Mouse (Mus musculus): ENCODE results near the gene Abcd3. TPM values are rescaled to one million over a fixed set of nuclear protein-coding genes. Genes with fewer than 3 reads are reported as not detected.

Gene Abcd3
- polyA plus RNA-seq, 1 experiment: 5.6 TPM

DNA sequence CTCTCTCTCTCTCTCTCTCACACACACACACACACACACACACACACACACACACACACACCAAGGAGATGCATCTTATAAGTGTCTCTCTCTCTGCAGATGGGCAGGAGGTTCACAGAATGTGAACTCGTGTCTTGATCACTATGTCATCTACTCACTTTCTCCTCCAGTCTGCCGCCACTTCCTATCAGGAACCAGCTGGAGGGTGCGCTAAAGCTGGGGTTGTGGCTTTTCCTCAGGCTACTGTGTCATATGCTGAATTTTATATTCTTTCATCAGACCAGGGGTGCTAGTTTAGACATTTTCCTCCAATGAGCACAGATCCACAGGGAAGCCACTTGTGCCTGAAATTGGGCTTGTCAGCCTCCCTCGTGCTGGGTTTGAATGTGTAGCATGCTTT, 85.4 kb downstream of the Abcd3 start:
- peaks cover 57% of the 10 kb centered on the region for H3K27me3 ChIP-seq (replicated peaks)

GRCm38 (mm10) chr3:121725651-121726050, 89.5 kb downstream of the Abcd3 start:
- no peak overlapping the region for H3K4me3 ChIP-seq (replicated peaks)
- peaks cover 73% of the 10 kb centered on the region for H3K27me3 ChIP-seq (replicated peaks)
- no peaks in the 10 kb centered on the region for H3K9me3 ChIP-seq
- TF ChIP-seq FLI1 (IDR thresholded peaks at IDR 0.05; ENCODE audit: low read length) (no peak), GATA1 (IDR thresholded peaks at IDR 0.05; ENCODE audit: borderline replicate concordance, low read length) (no peak)
- H3K4me1 ChIP-seq: peaks cover 42% of the 10 kb centered on the region
- H3K36me3 ChIP-seq (replicated peaks; ENCODE audit: low read length): no peaks in the 10 kb centered on the region

More for the DNA sequence above, 85.4 kb downstream of the Abcd3 start:
- TF ChIP-seq GATA1 (IDR thresholded peaks at IDR 0.05; ENCODE audit: borderline replicate concordance, low read length) (no peak), FLI1 (IDR thresholded peaks at IDR 0.05; ENCODE audit: low read length) (no peak)
- Histone ChIP-seq H3K4me1 (peaks cover 10% of the 10 kb centered on the region), H3K4me3 (replicated peaks) (no peak overlapping the region), H3K9me3 (no peaks in the 10 kb centered on the region), H3K36me3 (replicated peaks; ENCODE audit: low read length) (no peaks in the 10 kb centered on the region)

GRCm38 (mm10) chr3:121724553-121724952, 90.5 kb downstream of the Abcd3 start:
- no peaks in the 10 kb centered on the region for H3K9me3 ChIP-seq
- TF ChIP-seq GATA1 (IDR thresholded peaks at IDR 0.05; ENCODE audit: borderline replicate concordance, low read length): no peak
- no peak for TF ChIP-seq FLI1 (IDR thresholded peaks at IDR 0.05; ENCODE audit: low read length)
- H3K36me3 ChIP-seq (replicated peaks; ENCODE audit: low read length): no peaks in the 10 kb centered on the region
- peaks cover 32% of the 10 kb centered on the region for H3K4me1 ChIP-seq
- peaks cover 72% of the 10 kb centered on the region for H3K27me3 ChIP-seq (replicated peaks)
- H3K4me3 ChIP-seq (replicated peaks): no peak overlapping the region

DNA sequence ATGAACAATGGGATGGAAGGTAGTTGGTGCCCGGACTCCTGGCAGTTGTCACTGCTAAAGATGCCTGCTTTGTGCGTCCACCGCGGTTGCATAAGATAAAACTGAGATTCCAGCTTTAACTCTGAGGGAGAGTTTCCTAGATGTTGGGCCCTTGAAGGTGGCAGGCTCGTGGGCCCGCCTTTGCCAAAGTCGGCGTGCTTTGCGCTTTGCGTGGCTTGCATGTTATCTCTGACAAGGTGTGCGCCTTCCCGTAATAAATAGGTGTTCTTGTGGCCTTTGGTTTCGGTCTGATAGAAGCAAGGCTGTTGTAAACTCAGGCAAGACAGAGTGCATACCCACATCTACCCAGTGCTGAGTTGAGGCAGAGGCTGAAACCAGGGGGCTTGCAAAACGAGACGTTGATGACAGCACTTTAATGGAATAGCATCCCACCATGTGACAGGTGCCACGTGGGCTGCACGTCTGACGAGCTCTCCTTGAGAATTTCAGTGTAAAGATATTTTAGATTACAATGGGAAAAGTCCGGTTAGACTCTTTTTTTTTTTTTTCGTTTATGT, 91.1 kb downstream of the Abcd3 start:
- Histone ChIP-seq H3K27me3 (replicated peaks) (peaks cover 73% of the 10 kb centered on the region), H3K4me3 (replicated peaks) (peak overlapping the region; percentile 92), H3K9me3 (no peaks in the 10 kb centered on the region), H3K36me3 (replicated peaks; ENCODE audit: low read length) (no peaks in the 10 kb centered on the region), H3K4me1 (peaks cover 32% of the 10 kb centered on the region)
- TF ChIP-seq FLI1 (IDR thresholded peaks at IDR 0.05; ENCODE audit: low read length) (no peak), GATA1 (IDR thresholded peaks at IDR 0.05; ENCODE audit: borderline replicate concordance, low read length) (no peak)

- no peak for TF ChIP-seq GATA1 (IDR thresholded peaks at IDR 0.05; ENCODE audit: borderline replicate concordance, low read length)
- Histone ChIP-seq H3K9me3 (peaks cover 7% of the 10 kb centered on the region), H3K4me1 (peaks cover 32% of the 10 kb centered on the region), H3K4me3 (replicated peaks) (peak within 1 kb of the TSS; percentile 92), H3K36me3 (replicated peaks; ENCODE audit: low read length) (no peaks in the 10 kb centered on the region), H3K27me3 (replicated peaks) (peaks cover 77% of the 10 kb centered on the region)
These were observed 91.9 kb downstream of the Abcd3 start, which contains the start of gene F3 for GRCm38 (mm10) chr3:121722971-121723844. F3 (plus strand) TSS chr3:121723537.

DNA sequence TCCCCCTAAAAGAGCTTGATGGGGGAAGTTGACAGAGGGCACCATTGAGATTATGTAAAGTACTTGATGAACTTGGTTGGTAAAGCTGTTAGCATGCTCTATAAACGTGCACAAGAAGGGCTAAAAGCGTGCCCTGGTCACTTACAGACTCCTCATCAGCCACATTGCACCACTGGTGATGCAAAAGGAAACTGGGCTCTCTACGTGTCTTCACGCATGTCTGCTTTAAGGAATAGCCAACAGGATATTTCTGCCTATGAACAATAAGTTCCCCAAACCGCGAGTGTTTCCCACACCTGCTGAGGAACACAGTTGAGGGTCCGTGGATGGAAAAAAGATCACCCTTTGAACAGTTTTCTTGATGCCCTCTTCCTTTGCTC, 93.4 kb downstream of the Abcd3 start:
- H3K4me1 ChIP-seq: peaks cover 32% of the 10 kb centered on the region
- peak overlapping the region; percentile 82 for H3K4me3 ChIP-seq (replicated peaks)
- TF ChIP-seq GATA1 (IDR thresholded peaks at IDR 0.05; ENCODE audit: borderline replicate concordance, low read length) (no peak), FLI1 (IDR thresholded peaks at IDR 0.05; ENCODE audit: low read length) (no peak)
- H3K9me3 ChIP-seq: peaks cover 14% of the 10 kb centered on the region
- H3K27me3 ChIP-seq (replicated peaks): peaks cover 77% of the 10 kb centered on the region
- no peaks in the 10 kb centered on the region for H3K36me3 ChIP-seq (replicated peaks; ENCODE audit: low read length)

- Histone ChIP-seq H3K27me3 (replicated peaks) (peaks cover 73% of the 10 kb centered on the region), H3K36me3 (replicated peaks; ENCODE audit: low read length) (no peaks in the 10 kb centered on the region), H3K9me3 (peaks cover 14% of the 10 kb centered on the region), H3K4me1 (peaks cover 32% of the 10 kb centered on the region), H3K4me3 (replicated peaks) (peak overlapping the region; percentile 73)
- TF ChIP-seq FLI1 (IDR thresholded peaks at IDR 0.05; ENCODE audit: low read length): no peak
- TF ChIP-seq GATA1 (IDR thresholded peaks at IDR 0.05; ENCODE audit: borderline replicate concordance, low read length): no peak
These were observed 94.1 kb downstream of the Abcd3 start for GRCm38 (mm10) chr3:121720801-121721690.

DNA sequence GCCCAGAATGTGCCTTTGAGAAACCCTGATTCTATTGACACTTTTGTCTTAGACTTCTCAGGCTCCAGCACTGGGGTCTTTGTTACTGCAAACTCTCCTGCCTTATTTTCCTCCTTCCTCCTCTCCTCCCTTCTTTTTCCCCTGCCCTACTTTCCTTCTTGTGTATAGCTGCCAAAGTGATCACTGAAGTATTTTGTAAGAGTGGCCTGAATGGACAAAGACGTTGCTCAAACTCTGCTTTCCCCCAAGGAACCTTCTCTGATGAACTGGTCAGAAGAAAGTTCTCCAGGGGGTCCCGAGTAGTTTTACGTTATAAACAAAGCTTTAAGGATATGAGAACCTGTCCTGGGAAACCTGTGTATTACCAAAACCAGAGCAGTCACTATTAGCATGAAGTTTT, 95.4 kb downstream of the Abcd3 start:
- Histone ChIP-seq H3K36me3 (replicated peaks; ENCODE audit: low read length) (no peaks in the 10 kb centered on the region), H3K9me3 (peaks cover 14% of the 10 kb centered on the region), H3K4me1 (peaks cover 32% of the 10 kb centered on the region), H3K27me3 (replicated peaks) (peaks cover 71% of the 10 kb centered on the region), H3K4me3 (replicated peaks) (no peak overlapping the region)
- TF ChIP-seq GATA1 (IDR thresholded peaks at IDR 0.05; ENCODE audit: borderline replicate concordance, low read length) (no peak), FLI1 (IDR thresholded peaks at IDR 0.05; ENCODE audit: low read length) (no peak)

DNA sequence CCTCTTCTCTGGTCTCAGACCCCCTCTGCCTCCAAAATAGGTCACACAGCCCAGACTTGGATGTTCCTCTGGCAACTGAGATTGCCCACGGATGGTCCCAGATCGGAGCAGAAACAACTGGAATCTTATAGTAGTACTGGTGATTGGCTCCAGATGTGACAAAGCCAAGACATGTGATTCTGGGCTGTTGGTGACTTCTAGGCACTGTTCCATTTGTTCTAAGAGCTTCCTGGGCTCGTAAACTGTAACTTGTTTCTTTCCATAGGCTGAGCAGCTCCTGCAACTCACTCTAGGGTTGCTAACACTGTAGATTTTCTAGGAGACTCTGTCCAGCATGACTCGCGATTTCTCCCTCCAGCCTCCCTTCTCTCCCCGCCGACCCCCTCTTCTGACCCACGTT, 96.4 kb downstream of the Abcd3 start:
- no peak for TF ChIP-seq FLI1 (IDR thresholded peaks at IDR 0.05; ENCODE audit: low read length)
- no peak for TF ChIP-seq GATA1 (IDR thresholded peaks at IDR 0.05; ENCODE audit: borderline replicate concordance, low read length)
- Histone ChIP-seq H3K4me1 (peaks cover 28% of the 10 kb centered on the region), H3K4me3 (replicated peaks) (no peak overlapping the region), H3K9me3 (peaks cover 14% of the 10 kb centered on the region), H3K27me3 (replicated peaks) (peaks cover 65% of the 10 kb centered on the region), H3K36me3 (replicated peaks; ENCODE audit: low read length) (no peaks in the 10 kb centered on the region)
